Mouse (Mus musculus) activated CD4-positive, CD25-positive, alpha-beta regulatory T cell, adult 9 weeks (primary cell): ENCODE data around the gene Smtn. TPM values are rescaled to one million over a fixed set of nuclear protein-coding genes. Genes with fewer than 3 reads are reported as not detected.

Source experiments
- polyA plus RNA-seq: library from polyadenylated mRNA; unstranded; fragments of 100-300 nt; shearing (Covaris generic); gene quantifications from one replicate; pipeline ENCODE4 v1.2.1, GENCODE M21; 2017

Smtn gene
- polyA plus RNA-seq = 2.4 TPM

DNA sequence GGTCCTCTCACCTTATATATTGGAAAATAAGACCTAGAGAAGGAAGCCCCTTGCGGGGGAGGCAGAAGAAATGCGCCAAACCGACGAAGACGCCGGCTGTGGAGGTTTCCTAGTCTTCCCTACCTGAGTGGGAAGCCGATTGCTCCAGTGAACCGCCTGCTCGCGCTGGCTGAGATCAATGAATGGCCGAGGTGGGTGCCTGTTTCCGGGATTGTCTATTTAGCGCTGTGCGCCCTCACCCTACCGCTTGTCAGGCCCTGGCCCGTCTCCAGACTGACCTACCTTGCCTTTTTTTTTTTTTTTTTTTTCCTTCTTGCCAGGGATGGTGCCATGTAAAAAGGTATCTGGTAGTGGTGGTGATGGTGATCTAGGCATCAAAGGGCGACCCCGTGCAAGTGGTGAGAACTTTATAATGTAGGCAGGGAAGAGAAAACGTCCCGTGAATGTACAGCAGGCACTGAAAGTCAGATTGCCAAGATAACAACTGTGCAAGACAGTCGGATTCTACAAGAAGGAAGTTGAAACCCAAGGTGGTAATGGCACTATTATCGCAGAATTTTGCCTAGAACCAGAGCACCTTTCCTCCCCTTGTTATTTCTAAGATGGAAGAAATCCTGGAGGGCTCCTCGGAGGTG lies at the start of gene Smtn:
Gene Smtn, minus strand, starts transcription at position 162 of the 635 bp plus-strand sequence.

DNA sequence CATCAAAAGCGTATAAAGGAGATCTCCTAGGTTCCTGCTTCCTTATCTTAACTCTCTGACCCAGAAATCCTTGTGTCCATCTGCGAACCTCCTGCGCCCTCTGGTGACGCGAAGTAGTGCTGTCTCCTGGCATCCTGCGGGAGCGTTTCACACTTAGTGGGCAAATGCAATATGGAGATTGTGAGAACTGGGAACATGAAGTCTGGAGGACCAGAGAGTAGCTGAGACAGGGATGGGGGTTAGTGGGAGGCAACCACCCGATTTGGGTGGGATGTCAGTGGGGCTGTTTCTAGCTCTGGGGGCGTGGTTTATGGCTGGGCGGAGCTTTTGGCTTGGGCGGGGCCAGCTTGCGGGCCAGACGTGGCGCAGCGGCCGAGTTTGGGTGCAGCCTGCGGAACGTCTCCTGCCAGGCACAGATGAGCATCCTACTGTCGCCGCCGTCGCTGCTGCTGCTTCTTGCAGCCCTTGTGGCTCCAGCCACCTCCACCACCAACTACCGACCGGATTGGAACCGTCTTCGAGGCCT lies 25.8 kb downstream of the Smtn start, which contains the start of gene Selenom:
Gene Selenom, plus strand, starts transcription at position 156 of the 526 bp plus-strand sequence.

DNA sequence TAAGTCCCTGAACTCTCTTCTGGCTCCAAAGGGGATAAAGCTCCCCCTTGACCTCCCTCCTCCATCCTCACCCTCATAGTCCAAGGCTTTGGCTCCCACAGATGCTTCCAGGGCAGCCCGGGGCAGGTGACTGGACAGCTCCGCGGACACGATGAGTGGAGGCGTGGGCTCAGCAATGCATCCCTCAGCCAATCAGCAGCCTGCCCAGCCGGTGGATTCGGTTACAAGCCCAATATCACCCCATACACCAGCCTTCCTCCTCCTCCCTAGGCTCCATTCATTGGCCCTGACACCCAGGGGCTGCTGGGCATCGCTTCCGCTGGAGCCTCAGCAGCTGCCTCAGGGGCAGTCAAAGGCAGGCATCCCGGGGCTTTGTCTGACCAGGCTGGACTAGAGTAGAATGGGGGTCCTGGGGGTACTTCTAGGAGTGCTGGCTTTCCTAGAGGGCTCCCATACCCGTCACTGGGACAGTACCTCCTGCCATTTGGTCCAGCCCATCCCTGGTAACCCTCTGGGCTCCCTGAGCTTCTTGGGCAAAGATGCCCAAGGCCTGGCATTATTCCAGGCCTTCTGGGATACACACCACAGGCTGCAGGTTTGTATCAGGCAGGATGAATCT lies 52.4 kb downstream of the Smtn start, which contains the start of gene Pla2g3:
Gene Pla2g3, plus strand, starts transcription at position 333 of the 619 bp plus-strand sequence.

Other genes with a start within 250 kb of the Smtn start
- 81.8 TPM for gene Pik3ip1, start 210.2 kb downstream of the Smtn start, polyA plus RNA-seq
- 108 TPM for gene Limk2, start 131.4 kb downstream of the Smtn start, polyA plus RNA-seq
- 26.1 TPM for gene Rnf185, start 88.2 kb downstream of the Smtn start, polyA plus RNA-seq
- 0.10 TPM for gene Pla2g3, start 52.3 kb downstream of the Smtn start, polyA plus RNA-seq
- not detected for gene Inpp5j, start 35.8 kb downstream of the Smtn start, polyA plus RNA-seq
- gene Selenom, start 25.9 kb downstream of the Smtn start, polyA plus RNA-seq = 6.2 TPM
- 10.7 TPM for gene Morc2a, start 108.6 kb upstream of the Smtn start, polyA plus RNA-seq